Mouse (Mus musculus) cerebellum, postnatal 25 days (tissue): ENCODE results near the gene S100a11.
A peak's percentile ranks its signal among the peaks of the same experiment; 100 is the strongest.
"Not testable (repeated sequence)": the region's sequence is repeated elsewhere in the genome, so short reads cannot be mapped to it uniquely, and the experiment has no call there.

Experiments used
- DNase-seq, 2 experiments: peaks; one replicate each; pipeline ENCODE4 v3.0.0; 2021; ENCODE audit warnings: mixed read lengths in 2 of 2

The S100a11 gene

DNA sequence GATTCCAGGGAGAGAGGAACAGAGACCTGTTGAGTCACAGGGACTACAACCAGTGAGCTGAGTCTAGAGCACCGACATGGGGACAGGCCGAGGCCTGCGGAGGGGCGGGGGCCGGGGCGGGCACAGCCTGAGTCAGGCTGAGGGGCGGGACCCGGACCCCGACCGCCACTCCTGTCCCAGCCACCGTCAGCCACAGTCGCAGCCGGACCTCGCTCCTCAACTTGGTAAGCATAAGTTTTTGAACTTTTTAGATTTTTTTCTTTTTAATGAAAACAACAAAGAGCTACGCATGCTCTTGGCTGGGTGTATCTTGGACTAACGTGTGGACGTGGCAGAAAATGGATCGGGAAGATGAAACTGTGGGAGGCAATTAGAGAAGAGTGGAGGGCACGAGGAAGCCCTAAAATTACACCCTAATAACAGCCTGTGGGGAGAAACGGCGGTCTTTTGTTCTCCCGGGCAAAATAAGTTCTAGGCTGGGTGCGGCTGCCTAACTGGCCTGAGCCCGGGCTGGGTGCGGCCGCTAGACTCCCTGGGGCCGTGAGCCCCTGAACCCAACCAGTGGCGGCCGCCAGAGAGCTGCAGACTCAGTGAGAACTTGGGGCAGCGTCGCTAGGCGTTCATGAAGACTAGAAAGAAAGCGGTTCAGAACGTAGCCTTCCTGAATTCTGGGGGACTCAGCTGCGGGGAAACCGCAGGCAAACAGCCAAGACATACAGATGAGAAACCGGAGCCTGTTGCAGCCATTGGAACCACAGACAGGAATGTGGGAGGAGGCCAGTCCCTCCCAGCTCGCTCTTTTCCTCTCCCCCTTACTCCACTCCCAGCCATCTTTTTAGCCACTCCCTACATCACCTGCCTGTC, at the start of gene S100a11:
S100a11 (plus strand) TSS at position 159 of the 864 bp plus-strand sequence.
- DNase-seq, result peak; percentile 6 to 8

- DNase-seq, result no peak
Measured at GRCm38 (mm10) chr3:93480053-93480452, 40.2 kb upstream of the S100a11 start.

DNA sequence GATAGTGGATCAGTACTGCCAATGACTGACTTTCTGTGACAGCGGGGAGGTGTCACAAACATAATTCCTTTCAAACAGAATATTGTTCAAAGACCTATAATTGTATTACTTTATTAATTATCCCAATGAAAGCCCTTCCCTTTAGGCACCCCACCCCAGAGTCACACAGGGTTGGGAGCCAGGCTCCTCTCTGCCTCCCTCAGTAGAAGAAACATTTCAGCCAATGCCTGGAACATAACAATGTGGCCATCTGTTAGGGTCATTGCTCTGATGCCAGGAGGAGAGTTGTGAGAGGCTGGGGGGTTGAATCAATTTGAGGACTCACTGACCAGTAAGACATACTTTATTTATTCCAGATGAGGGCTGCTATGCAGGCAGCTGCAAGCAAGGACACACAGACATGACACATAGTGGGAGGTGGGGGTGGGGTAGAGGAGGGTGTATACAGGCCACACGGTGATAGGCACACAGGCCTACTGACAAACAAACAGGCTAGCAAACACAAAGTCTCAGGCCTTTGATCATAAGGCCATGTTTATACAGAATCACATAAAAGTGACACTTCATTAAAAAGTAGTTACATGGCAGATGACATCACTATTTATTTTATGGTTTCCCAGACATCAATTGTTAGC, 38.2 kb upstream of the S100a11 start:
- DNase-seq, result no peak

- DNase-seq, result no peak
Measured at GRCm38 (mm10) chr3:93485611-93486010, 34.7 kb upstream of the S100a11 start.

- DNase-seq, result no peak
Measured at GRCm38 (mm10) chr3:93488541-93488940, 31.7 kb upstream of the S100a11 start.

- DNase-seq, result no peak
Measured at GRCm38 (mm10) chr3:93492176-93492575, 28.1 kb upstream of the S100a11 start.

DNA sequence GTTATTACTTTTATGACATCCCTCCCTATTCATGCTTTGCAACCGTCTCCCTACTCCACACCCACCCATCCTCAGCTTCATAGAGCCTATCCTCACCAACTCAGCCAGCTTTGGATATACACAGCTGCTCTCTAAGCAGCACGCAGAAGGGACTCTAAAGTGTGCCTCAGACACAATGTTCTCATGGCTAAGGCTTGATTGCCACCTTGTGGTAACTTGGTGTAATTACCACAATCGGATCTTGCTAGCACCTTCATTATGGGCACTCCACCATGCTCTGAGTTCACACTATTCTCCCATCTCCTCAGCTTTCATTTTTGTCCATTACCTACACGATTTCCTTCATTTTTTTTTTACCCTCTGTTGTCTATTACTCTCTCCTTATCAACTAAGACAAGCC, 26.3 kb upstream of the S100a11 start:
- peak; percentile 15 to 55 for DNase-seq

- not testable (repeated sequence) for DNase-seq
Measured at GRCm38 (mm10) chr3:93494774-93495173, 25.5 kb upstream of the S100a11 start.

DNA sequence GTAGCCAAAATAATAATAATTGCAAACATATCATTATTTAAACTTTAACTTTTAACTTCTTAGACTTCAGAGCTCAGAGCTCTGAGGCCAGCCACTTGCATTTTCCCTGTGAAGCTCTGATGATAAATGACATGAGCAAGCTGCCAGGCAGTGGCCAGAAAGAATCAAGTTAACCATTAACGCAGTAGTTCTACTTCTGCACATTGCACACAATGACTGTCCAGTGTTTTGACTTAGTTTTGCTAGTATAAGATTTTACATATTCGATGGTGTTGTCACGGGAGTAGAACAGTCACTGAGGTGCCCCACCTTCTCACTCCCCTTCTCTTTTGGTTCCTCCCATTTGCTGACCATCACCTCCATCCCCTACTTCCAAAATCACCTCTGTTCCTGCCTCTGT, 23.2 kb upstream of the S100a11 start:
- DNase-seq, result no peak

DNA sequence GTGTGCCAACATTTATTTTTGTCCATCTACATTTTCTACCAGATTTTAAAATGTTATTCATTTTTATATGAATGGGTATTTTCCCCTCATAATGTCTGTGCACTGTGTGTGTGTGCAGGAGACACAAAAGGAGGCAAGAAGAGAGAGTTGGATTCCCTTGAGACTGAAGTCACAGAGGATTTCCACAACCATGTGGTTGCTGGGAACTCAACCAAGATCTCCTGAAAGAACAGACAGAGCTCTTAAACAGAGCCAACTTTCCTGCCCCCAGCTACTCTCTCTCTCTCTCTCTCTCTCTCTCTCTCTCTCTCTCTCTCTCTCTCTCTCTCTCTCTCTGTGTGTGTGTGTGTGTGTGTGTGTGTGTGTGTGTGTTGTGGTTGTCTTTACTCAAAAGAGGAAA, 21.2 kb upstream of the S100a11 start:
- no peak for DNase-seq

DNA sequence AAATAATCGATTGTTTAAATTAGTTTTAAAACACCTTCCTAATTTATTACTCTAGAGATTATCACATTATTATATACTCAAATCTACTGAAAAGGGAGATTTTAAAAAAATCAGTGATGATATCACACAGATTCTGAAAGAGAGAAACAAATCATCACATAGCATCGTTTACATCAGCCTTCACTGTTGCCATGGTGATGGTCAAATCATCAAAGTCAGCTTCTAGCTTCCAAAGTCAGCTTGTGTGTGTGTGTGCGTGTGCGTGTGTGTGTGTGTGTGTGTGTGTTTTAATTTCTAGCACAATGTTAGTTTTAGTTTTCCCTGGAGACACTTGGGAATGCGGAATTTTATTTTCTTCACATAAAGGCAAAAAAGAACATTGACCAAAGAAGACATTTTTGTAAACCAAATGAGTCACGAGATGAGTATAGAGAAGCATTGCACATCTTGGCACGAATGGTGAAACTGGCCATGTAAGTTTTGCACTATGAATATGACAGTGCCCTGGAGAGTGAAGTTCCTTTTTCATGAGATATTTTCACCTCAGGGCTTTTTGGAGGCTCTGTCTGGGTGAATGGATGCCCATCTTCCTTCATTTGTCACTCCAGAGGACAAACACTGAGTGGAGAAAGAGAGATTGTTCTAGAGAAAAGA, 15.6 kb upstream of the S100a11 start:
- DNase-seq, result no peak

- DNase-seq, result peak in 1 of 2 experiments; percentile 5
Measured at GRCm38 (mm10) chr3:93505960-93506863, 14.1 kb upstream of the S100a11 start.

- DNase-seq, result no peak
Measured at GRCm38 (mm10) chr3:93506881-93507325, 13.4 kb upstream of the S100a11 start.

GRCm38 (mm10) chr3:93509301-93509700, 11.0 kb upstream of the S100a11 start:
- no peak for DNase-seq

GRCm38 (mm10) chr3:93511036-93511435, 9.3 kb upstream of the S100a11 start:
- DNase-seq, result no peak

DNA sequence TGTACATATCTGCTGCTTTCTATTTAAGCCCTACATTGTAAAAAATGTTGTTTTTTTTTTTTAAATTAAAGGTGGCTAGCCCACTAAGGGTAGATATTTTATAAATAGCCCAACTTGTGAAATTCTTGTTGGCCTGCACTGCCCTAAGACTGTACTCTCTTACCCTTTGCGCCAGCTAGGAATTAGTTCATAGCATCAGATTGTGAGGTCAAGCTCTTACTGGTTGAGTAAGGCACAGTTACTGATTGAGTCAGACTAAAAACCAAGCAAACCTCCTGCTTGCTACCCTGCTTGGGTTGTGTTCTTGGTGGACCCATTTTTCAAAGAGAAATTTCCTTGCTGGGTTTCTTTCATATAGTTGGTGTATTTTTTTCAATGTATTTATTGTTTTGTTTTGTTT, 8.5 kb upstream of the S100a11 start:
- no peak for DNase-seq

GRCm38 (mm10) chr3:93512386-93513101, 7.7 kb upstream of the S100a11 start:
- no peak for DNase-seq

DNA sequence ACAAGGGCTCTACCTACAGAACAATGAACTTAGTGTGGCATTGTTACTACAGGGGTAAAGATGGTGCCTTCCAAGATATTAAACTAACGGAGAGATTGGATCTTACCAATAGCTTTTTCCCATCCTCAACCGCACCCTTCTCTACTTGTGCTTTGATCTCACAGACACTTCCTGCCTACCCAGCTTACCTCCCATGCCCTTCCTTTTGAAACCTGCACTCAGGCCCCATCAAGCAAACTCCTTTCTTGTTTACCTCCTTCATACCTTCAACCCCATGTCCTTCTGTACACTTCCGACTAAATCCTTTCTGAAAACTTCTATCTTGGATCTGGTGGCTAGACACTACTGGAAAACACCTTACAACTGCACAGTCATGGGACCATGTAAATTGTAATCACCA, 5.7 kb upstream of the S100a11 start:
- DNase-seq, result no peak

DNA sequence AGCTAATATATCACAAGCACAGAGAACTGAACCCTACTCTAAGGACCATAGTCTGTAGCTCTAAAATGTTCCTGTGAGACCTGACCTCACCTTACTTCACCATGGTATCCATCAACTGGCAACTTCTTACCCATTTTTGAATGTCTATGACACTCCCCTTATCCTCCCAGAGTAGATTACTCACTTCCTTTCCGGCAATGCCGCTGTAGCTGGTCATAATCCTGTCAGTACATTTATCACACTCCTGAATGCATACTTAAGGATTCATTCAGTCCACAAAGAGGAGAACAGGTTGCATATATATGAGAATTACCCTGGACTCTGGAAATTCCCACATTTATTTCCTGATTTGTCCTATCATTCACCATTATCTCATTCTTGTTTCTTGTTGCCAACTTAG, 2.9 kb upstream of the S100a11 start:
- DNase-seq, result no peak

GRCm38 (mm10) chr3:93519856-93520329, 395 bp upstream of the S100a11 start:
- DNase-seq, result no peak

GRCm38 (mm10) chr3:93521462-93522057, 1.3 kb downstream of the S100a11 start:
- no peak for DNase-seq
